17 mouse cellular contexts compared by ENCODE assay signal in genomic region chr10:61086502-61086901, GRCm38 (mm10). TPM values are rescaled to one million over a fixed set of nuclear protein-coding genes. Genes with fewer than 3 reads are reported as not detected.
DNase-seq lines count a peak whose midpoint lies in the region; ATAC-seq and TF ChIP-seq lines count a peak whose summit lies in the region.
"Had no signal": no experiment of that assay in that cellular context is flagged by ENCODE, and none has a peak within 500 bp of the region (broad histone marks: within the 10 kb centered on the region; RNA-seq: fewer than 3 reads in every experiment).

No protein-coding gene starts in this region.

- no peak for TF ChIP-seq POLR2A in liver, adult 2 months (IDR thresholded peaks at IDR 0.05; ENCODE audit: extremely low read depth, insufficient read depth, low read length)

- H3K4me2 ChIP-seq in forebrain, embryonic 12.5 days: no peak overlapping the region
- no peak overlapping the region for H3K4me2 ChIP-seq in hindbrain, embryonic 16.5 days (ENCODE audit: low read length)
- H3K4me2 ChIP-seq: kidney, embryonic 15.5 days; neural tube, embryonic 12.5 days; stomach, embryonic 15.5 days had no signal

- no peak overlapping the region for H3K9ac ChIP-seq in liver, adult 2 months (ENCODE audit: low read depth, low read length)
- H3K9ac ChIP-seq in forebrain, embryonic 12.5 days: no peak overlapping the region
- no peak overlapping the region for H3K9ac ChIP-seq in hindbrain, embryonic 16.5 days (ENCODE audit: low read depth, low read length)
- H3K9ac ChIP-seq: kidney, embryonic 15.5 days; neural tube, embryonic 12.5 days; stomach, embryonic 15.5 days had no signal

- H3K27me3 ChIP-seq in liver, adult 2 months (ENCODE audit: control insufficient read depth, insufficient read depth, low read length): no peaks in the 10 kb centered on the region
- no peaks in the 10 kb centered on the region for H3K27me3 ChIP-seq in forebrain, embryonic 12.5 days
- no peaks in the 10 kb centered on the region for H3K27me3 ChIP-seq in hindbrain, embryonic 16.5 days (replicated peaks; ENCODE audit: control insufficient read depth, insufficient read depth, low read length)
- H3K27me3 ChIP-seq: kidney, embryonic 15.5 days; neural tube, embryonic 12.5 days; stomach, embryonic 15.5 days had no signal

- peaks cover 9% of the 10 kb centered on the region; the same call in 1 of the 2 replicates for H3K79me2 ChIP-seq in liver, adult 2 months (ENCODE audit: control insufficient read depth, insufficient read depth, low read length)

- ATAC-seq in forebrain, embryonic 12.5 days (ENCODE audit: low FRiP score): peak; percentile 56
- ATAC-seq in hindbrain, embryonic 16.5 days: peak; percentile 60; the same call in 1 of the 2 replicates

- H3K36me3 ChIP-seq in liver, adult 2 months (ENCODE audit: control insufficient read depth, insufficient read depth, low read length): no peaks in the 10 kb centered on the region; the same call in 1 of the 2 replicates
- no peaks in the 10 kb centered on the region for H3K36me3 ChIP-seq in forebrain, embryonic 12.5 days (replicated peaks)
- no peaks in the 10 kb centered on the region for H3K36me3 ChIP-seq in hindbrain, embryonic 16.5 days (ENCODE audit: control insufficient read depth, insufficient read depth, low read length)
- H3K36me3 ChIP-seq: kidney, embryonic 15.5 days; neural tube, embryonic 12.5 days; stomach, embryonic 15.5 days had no signal

- no peak overlapping the region for H3K4me3 ChIP-seq in liver, adult 2 months (ENCODE audit: insufficient read depth, low read depth, low read length)
- no peak overlapping the region for H3K4me3 ChIP-seq in forebrain, embryonic 12.5 days (replicated peaks)
- H3K4me3 ChIP-seq in hindbrain, embryonic 16.5 days (ENCODE audit: low read length): no peak overlapping the region
- H3K4me3 ChIP-seq: erythroblast, embryonic 14.5 days; heart, adult 2 months; kidney, embryonic 15.5 days; neural tube, embryonic 12.5 days; stomach, embryonic 15.5 days had no signal

- TF ChIP-seq CTCF in liver, adult 2 months (IDR thresholded peaks at IDR 0.05; ENCODE audit: low read depth, low read length): no peak

- WGBS in liver, adult 2 months: 62% methylated on average over 3 of the region's 3 CpGs
- WGBS in forebrain, embryonic 12.5 days: 25% methylated on average over 3 of the region's 3 CpGs
- 30% methylated on average over 3 of the region's 3 CpGs for WGBS in hindbrain, embryonic 16.5 days

- no peak overlapping the region for H3K27ac ChIP-seq in liver, adult 2 months (replicated peaks; ENCODE audit: insufficient read depth, low read depth, low read length)
- H3K27ac ChIP-seq in forebrain, embryonic 12.5 days: peak overlapping the region; percentile 46; the same call in 1 of the 2 replicates
- H3K27ac ChIP-seq in hindbrain, embryonic 16.5 days (ENCODE audit: low read depth, low read length): no peak overlapping the region
- H3K27ac ChIP-seq: heart, adult 2 months; kidney, embryonic 15.5 days; neural tube, embryonic 12.5 days; stomach, embryonic 15.5 days had no signal

- no peaks in the 10 kb centered on the region for H3K9me3 ChIP-seq in forebrain, embryonic 12.5 days
- no peaks in the 10 kb centered on the region for H3K9me3 ChIP-seq in hindbrain, embryonic 16.5 days (ENCODE audit: control insufficient read depth, low read length)
- H3K9me3 ChIP-seq: kidney, embryonic 15.5 days; neural tube, embryonic 12.5 days; stomach, embryonic 15.5 days had no signal

- peak; percentile 31 for DNase-seq in liver, adult 2 months (ENCODE audit: extremely low read depth, low read depth, low spot score)
- no peak for DNase-seq in liver
- DNase-seq in adrenal gland, postnatal 10 days: no peak
- no peak for DNase-seq in adrenal gland, adult 2 months
- DNase-seq in urinary bladder, adult 18-20 months (ENCODE audit: low spot score in 2 of 2): no peak
- DNase-seq: heart, postnatal 4 days; lung, adult 2 months; right cerebral cortex, postnatal 25 days; thymus, postnatal 4 days had no signal

- H3K4me1 ChIP-seq in liver, adult 2 months (ENCODE audit: control insufficient read depth, insufficient read depth, low read length): peaks cover 8% of the 10 kb centered on the region
- peaks cover 17% of the 10 kb centered on the region for H3K4me1 ChIP-seq in forebrain, embryonic 12.5 days
- H3K4me1 ChIP-seq in hindbrain, embryonic 16.5 days (ENCODE audit: control insufficient read depth, insufficient read depth, low read depth, low read length): peaks cover 9% of the 10 kb centered on the region

RNA-seq across cellular contexts. Expression of gene Pcbd1, which starts 2.6 kb away (rescaled TPM):
- 330 and 347 TPM in 2 replicates for total RNA-seq in liver, adult 2 months (2014; rRNA removed)
- polyA plus RNA-seq in liver, adult 2 months (2012; rRNA removed): 340 and 409 TPM in 2 replicates
- 16.7 and 18.2 TPM in 2 replicates for polyA plus RNA-seq in forebrain, embryonic 12.5 days (2016; fragmentation: Nextera tagmentation; extraction: Ambion mirVana)
- 40.7 and 50.4 TPM in 2 replicates for polyA plus RNA-seq in hindbrain, embryonic 16.5 days (2015; fragmentation: Nextera tagmentation; extraction: Ambion mirVana)
- 10 to 100 TPM; 51.4 to 81.8 TPM for total RNA-seq in adrenal gland, postnatal 10 days (2021)
- total RNA-seq in adrenal gland, adult 2 months (2021): 10 to 100 TPM; 18.6 to 22.0 TPM
- 1.9 and 3.8 TPM in 2 replicates for polyA plus RNA-seq in adrenal gland, adult 2 months (2012; rRNA removed)
- total RNA-seq: megakaryocyte, adult 5-6 weeks had no signal
